Mouse (Mus musculus) macrophage (primary cell): ENCODE data around the gene Sh3bp5. TPM values are rescaled to one million over a fixed set of nuclear protein-coding genes. Genes with fewer than 3 reads are reported as not detected.

ENCODE experiments used
- H3K27ac ChIP-seq: fragments of 350-480 bp; formaldehyde crosslinking; 2 replicates; pipeline ENCODE4 v1.9.0; 2021
- H3K36me3 ChIP-seq: fragments of 350-480 bp; formaldehyde crosslinking; 2 replicates; pipeline ENCODE4 v1.9.0; 2021; ENCODE audit errors: inconsistent target
- H3K4me3 ChIP-seq: fragments of 350-480 bp; formaldehyde crosslinking; 2 replicates; pipeline ENCODE4 v1.9.0; 2021; ENCODE audit errors: inconsistent target
- H3K79me2 ChIP-seq: fragments of 350-480 bp; formaldehyde crosslinking; 2 replicates; pipeline ENCODE4 v1.9.0; 2021; ENCODE audit errors: inconsistent target
- WGBS: methylation state at CpG from one replicate; pipeline ENCODE4 v1.1.7; 2026; ENCODE audit warnings: inconsistent platforms; ENCODE audit not compliant: missing documents; 5-methylcytosine and 5-hydroxymethylcytosine counted together
- polyA plus RNA-seq: library from polyadenylated mRNA; stranded (reverse); fragments of 250-400 nt; gene quantifications from 3 replicates; pipeline ENCODE4 v1.2.4, GENCODE M21; 2018; ENCODE audit warnings: inconsistent platforms

Gene Sh3bp5
- polyA plus RNA-seq, 1 experiment from 2014 or later: 150 TPM

- no peak overlapping the region for H3K4me3 ChIP-seq
- H3K36me3 ChIP-seq: no peaks in the 10 kb centered on the region
- no peak overlapping the region for H3K27ac ChIP-seq
- H3K79me2 ChIP-seq: peaks cover under 1% of the 10 kb centered on the region; the same call in 1 of the 2 replicates
- 41% methylated on average over 5 of the region's 6 CpGs for WGBS
Observed at GRCm38 (mm10) chr14:31440725-31441124, 4.8 kb upstream of the Sh3bp5 start.

- Histone ChIP-seq H3K79me2 (peaks cover 5% of the 10 kb centered on the region), H3K4me3 (no peak overlapping the region), H3K27ac (no peak overlapping the region), H3K36me3 (no peaks in the 10 kb centered on the region)
- 80% methylated on average over 3 of the region's 3 CpGs for WGBS
Observed at GRCm38 (mm10) chr14:31440230-31440629, 4.4 kb upstream of the Sh3bp5 start.

- Histone ChIP-seq H3K79me2 (peaks cover 15% of the 10 kb centered on the region), H3K27ac (no peak overlapping the region), H3K4me3 (no peak overlapping the region), H3K36me3 (no peaks in the 10 kb centered on the region)
- WGBS: 96% methylated on average over 10 of the region's 11 CpGs
Observed at GRCm38 (mm10) chr14:31439279-31439678, 3.4 kb upstream of the Sh3bp5 start.

- Histone ChIP-seq H3K4me3 (no peak overlapping the region), H3K36me3 (0 out of 2 replicates have a peak, but pooled peaks cover 4% of the 10 kb centered on the region), H3K79me2 (peaks cover 28% of the 10 kb centered on the region), H3K27ac (no peak overlapping the region)
- WGBS: 86% methylated on average over 8 of the region's 8 CpGs
Observed at GRCm38 (mm10) chr14:31437826-31438529, 2.1 kb upstream of the Sh3bp5 start.

- H3K79me2 ChIP-seq: peaks cover 55% of the 10 kb centered on the region
- H3K27ac ChIP-seq: peak overlapping the region; percentile 77
- peak overlapping the region; percentile 86 for H3K4me3 ChIP-seq
- WGBS: 5% methylated on average over 50 of the region's 53 CpGs
- 0 out of 2 replicates have a peak, but pooled peaks cover 5% of the 10 kb centered on the region for H3K36me3 ChIP-seq
Observed at GRCm38 (mm10) chr14:31435018-31435915, 611 bp downstream of the Sh3bp5 start.

- peaks cover 63% of the 10 kb centered on the region for H3K79me2 ChIP-seq
- peak overlapping the region; percentile 77 for H3K27ac ChIP-seq
- H3K36me3 ChIP-seq: 0 out of 2 replicates have a peak, but pooled peaks cover 5% of the 10 kb centered on the region
- peak overlapping the region; percentile 86 for H3K4me3 ChIP-seq
- 94% methylated on average over 5 of the region's 5 CpGs for WGBS
Observed at GRCm38 (mm10) chr14:31434426-31434825, 1.5 kb downstream of the Sh3bp5 start.

- Histone ChIP-seq H3K79me2 (peaks cover 68% of the 10 kb centered on the region), H3K36me3 (peaks cover 8% of the 10 kb centered on the region; the same call in 1 of the 2 replicates), H3K27ac (peak overlapping the region; percentile 49), H3K4me3 (no peak overlapping the region)
- 81% methylated on average over 7 of the region's 7 CpGs for WGBS
Observed at GRCm38 (mm10) chr14:31433851-31434360, 2.0 kb downstream of the Sh3bp5 start.

- peaks cover 76% of the 10 kb centered on the region for H3K79me2 ChIP-seq
- H3K4me3 ChIP-seq: no peak overlapping the region
- H3K36me3 ChIP-seq: peaks cover 16% of the 10 kb centered on the region; the same call in 1 of the 2 replicates
- H3K27ac ChIP-seq: peak overlapping the region; percentile 49
- 62% methylated on average over 4 of the region's 5 CpGs for WGBS
Observed at GRCm38 (mm10) chr14:31433126-31433525, 2.8 kb downstream of the Sh3bp5 start.

GRCm38 (mm10) chr14:31432424-31432823, 3.5 kb downstream of the Sh3bp5 start:
- H3K36me3 ChIP-seq: peaks cover 23% of the 10 kb centered on the region; the same call in 1 of the 2 replicates
- H3K4me3 ChIP-seq: peak overlapping the region; percentile 1; the same call in 1 of the 2 replicates
- 13% methylated on average over 3 of the region's 4 CpGs for WGBS
- peak overlapping the region; percentile 49 for H3K27ac ChIP-seq
- H3K79me2 ChIP-seq: peaks cover 83% of the 10 kb centered on the region

GRCm38 (mm10) chr14:31431789-31432330, 4.0 kb downstream of the Sh3bp5 start:
- WGBS: 8% methylated on average over 3 of the region's 3 CpGs
- peaks cover 89% of the 10 kb centered on the region for H3K79me2 ChIP-seq
- H3K4me3 ChIP-seq: no peak overlapping the region
- peak overlapping the region; percentile 49 for H3K27ac ChIP-seq
- peaks cover 28% of the 10 kb centered on the region; the same call in 1 of the 2 replicates for H3K36me3 ChIP-seq

GRCm38 (mm10) chr14:31429004-31429395, 6.9 kb downstream of the Sh3bp5 start:
- peaks cover 42% of the 10 kb centered on the region for H3K36me3 ChIP-seq
- H3K79me2 ChIP-seq: peaks cover 100% of the 10 kb centered on the region
- WGBS: 69% methylated on average over 4 of the region's 5 CpGs
- no peak overlapping the region for H3K4me3 ChIP-seq
- H3K27ac ChIP-seq: no peak overlapping the region

- no peak overlapping the region for H3K4me3 ChIP-seq
- H3K27ac ChIP-seq: no peak overlapping the region
- H3K36me3 ChIP-seq: peaks cover 42% of the 10 kb centered on the region
- 74% methylated on average over 15 of the region's 15 CpGs for WGBS
- peaks cover 97% of the 10 kb centered on the region for H3K79me2 ChIP-seq
Observed at GRCm38 (mm10) chr14:31428211-31429003, 7.5 kb downstream of the Sh3bp5 start.

- WGBS: 46% methylated on average over 11 of the region's 11 CpGs
- H3K36me3 ChIP-seq: peaks cover 37% of the 10 kb centered on the region
- H3K79me2 ChIP-seq: peaks cover 89% of the 10 kb centered on the region
- no peak overlapping the region for H3K4me3 ChIP-seq
- H3K27ac ChIP-seq: peak overlapping the region; percentile 93
Observed at GRCm38 (mm10) chr14:31422961-31423791, 12.7 kb downstream of the Sh3bp5 start.
